Mouse (Mus musculus) mouse trophoblast stem cell (cell line): ENCODE results near the gene Btla.

Source experiments
- in situ Hi-C, 2 experiments: fragments of 300-500 bp; cut with MseI, MboI; formaldehyde crosslinking; loops; 2 replicates in 1 of 2; 3 replicates in 1 of 2; pipeline ENCODE4 v1.15.1; 2025

Btla gene

DNA sequence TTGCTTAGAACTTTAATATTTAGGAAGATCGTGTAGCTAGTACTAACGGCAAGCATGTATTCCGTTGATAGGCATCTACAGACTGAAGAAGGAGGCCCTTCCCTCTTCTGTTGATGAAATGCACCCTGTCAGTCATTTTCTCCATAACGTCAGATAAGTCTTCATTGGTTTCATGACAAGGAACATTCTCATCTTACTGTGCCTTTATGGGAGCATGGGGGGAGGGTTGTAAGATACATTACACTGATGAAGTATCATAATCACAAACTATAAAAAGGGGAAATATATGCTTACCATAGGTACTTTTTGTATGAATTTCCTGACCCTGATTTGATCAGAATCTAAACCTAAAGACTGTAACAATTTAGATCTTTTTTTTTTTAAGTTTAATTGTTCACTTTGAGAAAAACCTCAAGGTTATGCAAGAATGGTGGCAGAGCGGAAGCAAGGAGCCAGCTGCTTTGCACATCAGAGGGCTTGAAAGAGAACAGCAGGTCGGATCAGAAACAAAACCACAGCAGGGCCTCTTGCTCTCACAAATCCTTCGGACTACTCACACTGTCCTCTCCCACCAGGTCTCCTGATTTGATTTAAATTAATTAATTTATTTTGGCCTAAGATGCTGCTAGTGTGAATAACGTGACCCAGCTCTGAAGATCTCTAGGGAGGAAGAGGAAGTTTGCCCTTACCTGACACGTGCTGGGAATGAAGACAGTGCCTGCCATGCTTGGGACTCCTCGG lies at the start of gene Btla:
Gene Btla (plus strand): TSS at position 668 of the 741 bp plus-strand sequence.
- in situ Hi-C loops: no loop called here

DNA sequence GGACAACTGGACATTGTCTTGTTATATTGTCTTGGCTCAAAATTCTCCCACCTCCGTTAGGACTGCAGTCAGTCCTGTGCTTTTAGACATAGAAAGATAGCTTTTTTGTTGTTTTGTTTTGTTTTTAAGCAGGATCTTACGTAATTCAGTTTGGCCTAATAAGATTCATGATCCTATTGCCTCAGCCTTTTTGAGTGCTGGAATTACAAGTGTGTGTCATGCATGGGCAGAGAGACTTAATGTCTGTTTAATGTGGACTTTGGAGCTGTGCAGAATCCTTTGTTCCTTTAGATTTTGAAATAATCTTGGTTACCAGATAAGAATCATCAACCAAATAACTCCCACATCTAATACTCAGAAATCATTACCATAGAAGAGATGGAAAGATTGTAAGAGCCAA lies 45.6 kb upstream of the Btla start:
- in situ Hi-C loops: no loop called here

DNA sequence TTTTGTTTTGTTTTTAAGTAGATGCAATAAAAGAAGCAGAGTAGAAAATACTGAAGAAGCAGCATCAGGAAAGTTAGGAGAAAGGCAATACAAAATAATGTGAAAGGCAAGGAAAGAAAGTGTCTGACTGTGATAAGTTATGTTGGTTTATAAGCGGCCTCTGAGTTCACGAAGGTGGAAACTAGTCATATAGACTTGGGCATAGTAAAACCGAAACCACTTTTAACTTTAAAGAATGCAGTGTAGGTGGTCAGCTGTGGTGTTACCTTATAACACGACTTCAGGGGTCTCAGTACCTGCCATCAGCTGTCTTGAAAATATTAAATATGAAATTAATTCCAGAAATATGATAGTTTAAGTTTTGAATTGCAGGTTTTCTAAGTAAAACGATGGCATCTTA lies 42.3 kb upstream of the Btla start:
- in situ Hi-C loops: no loop called here

DNA sequence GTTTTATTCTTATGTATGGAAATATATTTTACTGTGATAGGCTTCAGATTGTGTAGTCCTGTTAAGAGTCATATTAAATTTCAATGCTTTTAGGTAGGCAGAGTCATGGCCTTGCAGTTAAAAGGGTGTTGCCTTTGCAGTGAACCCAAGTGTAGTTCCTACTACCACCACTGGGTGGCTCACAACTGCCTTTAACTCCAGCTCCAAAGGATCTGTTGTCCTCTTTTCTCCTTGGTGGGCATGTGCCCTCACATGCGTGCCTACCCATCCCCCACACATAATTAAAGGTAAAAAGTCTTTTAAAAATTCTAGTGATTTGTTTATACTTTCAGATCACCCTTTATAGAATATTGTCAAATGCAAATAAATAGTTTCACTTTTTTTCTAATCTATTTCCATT lies 31.5 kb upstream of the Btla start:
- in situ Hi-C loops: no loop called here

DNA sequence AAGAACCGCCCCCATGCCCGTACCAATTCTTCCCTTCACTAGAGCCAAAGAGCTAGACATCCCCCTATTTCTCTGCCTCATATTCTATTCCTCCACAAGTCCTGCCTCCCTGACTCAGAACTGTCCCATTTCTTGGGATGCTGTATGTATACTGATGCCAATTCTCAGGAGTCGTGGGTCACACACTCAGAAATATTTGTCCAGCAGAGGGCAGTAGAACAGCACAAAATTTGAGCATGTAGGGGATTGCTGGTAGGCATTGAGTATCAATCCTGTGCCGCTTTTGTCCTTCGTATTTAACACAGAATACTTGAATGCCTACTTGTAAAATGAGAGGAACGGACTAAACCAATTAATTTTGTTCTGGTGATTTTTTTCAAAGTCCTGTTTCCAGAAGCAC lies 27.3 kb upstream of the Btla start:
- in situ Hi-C loops: no loop called here

DNA sequence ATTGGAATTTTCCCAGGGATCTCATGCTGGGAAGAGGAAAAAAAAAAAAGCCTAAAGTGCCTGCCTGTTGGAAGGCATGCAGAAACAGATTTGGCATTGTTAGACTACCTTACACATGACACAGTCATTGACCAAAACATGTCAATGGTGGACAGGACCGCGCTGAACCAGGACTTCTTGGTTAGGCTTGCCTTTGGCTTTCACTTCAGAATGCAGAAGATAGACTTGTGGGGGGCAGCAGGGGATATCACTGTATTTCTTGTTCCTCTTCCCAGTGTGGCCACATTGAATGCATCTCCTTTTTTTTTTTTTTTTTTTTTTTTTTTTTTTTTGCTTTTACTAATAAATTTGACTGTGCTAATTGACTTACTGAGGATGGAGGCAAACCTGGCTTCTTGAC lies 22.7 kb upstream of the Btla start:
- in situ Hi-C loops: loop anchor here (10.0 kb wide), 1 partner anchor 213 kb away; no protein-coding TSS in a partner anchor

DNA sequence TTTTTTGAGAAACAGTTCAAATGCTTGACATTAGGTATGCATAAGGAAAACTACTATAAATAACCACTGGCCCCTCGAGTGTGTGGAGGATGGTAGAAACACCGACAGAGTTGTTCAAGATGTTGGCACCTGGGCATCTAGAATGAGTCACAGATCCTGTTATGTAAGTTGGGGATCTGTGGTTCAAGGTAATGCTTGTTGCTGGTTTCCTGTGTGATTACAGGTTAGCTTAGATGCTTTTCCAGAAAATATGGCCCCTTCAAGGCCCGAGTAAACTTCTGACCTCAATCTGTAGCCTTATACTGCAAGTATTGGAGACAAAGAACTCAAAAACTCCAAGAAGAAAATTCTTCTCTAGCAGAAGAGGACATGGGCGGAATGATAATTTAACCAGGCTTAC lies 19.7 kb upstream of the Btla start:
- in situ Hi-C loops: loop anchor here (10.0 kb wide), 1 partner anchor 210 kb away; no protein-coding TSS in a partner anchor

DNA sequence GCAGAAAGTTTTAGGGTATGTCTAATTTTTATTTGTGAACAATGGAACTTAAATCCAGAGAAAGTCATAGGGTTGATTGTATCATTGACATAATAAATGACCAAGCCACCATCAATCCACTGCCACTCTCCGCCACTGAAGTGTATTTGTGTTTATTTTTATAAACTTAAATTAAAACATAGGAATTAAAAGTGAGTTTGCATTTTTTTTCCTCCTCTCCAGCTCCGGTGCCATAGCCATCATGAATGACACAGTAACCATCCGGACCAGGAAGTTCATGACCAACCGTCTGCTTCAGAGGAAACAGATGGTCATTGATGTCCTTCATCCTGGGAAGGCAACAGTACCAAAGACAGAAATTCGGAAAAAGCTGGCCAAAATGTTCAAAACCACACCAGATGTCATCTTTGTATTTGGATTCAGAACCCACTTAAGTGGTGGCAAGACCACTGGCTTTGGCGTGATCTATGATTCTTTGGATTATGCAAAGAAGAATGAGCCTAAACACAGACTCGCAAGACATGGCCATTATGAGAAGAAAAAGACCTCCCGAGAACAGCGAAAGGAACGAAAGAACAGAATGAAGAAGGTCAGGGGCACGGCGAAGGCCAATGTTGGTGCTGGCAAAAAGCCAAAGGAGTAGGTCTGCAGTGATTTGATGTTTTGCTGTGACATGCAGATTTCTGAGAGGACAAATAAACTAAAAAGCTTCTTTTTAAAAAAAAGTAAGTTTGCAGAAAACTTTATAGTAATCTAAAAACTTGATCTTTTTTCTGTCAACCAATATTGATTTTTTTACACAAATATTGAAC lies 19.1 kb upstream of the Btla start:
- in situ Hi-C loops: loop anchor here (10.0 kb wide), 1 partner anchor 210 kb away; no protein-coding TSS in a partner anchor

DNA sequence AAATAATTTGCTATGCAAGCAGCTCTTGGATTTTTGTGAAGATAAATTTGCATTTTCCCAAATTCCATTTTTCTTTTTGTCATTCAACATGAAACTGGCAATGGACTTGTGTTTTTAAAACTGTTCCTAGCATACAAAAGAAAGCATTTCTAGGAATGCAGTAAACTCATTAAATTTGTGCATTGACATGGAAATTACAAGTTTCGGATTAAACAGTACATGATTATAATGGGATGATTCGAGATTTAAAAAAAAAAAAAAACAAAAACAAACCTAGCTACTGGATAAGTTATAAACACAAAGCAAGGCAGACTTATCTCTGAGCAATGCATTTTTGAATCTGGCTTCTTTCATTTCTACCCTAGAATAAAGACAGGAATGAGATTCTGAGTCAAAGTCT lies 2.1 kb upstream of the Btla start:
- in situ Hi-C loops: no loop called here

DNA sequence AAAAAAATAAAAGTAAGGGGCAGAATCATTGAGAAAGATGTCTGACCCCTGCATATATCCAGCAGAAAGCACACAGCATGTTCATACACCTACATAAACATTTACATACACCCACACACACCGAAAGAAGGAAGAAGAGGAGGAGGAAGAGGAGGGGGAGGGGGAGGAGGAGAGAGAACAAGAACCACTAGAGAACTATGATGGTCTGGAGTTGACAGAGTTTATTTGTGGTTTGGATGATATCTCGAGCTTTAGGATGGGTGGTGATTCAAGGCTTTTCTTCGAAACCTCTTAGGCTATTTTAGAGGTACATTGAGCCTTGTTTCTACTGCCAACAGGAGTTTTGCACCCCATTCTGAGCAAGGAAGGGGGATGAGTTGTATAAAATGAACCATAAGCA lies 1.3 kb upstream of the Btla start:
- in situ Hi-C loops: no loop called here

DNA sequence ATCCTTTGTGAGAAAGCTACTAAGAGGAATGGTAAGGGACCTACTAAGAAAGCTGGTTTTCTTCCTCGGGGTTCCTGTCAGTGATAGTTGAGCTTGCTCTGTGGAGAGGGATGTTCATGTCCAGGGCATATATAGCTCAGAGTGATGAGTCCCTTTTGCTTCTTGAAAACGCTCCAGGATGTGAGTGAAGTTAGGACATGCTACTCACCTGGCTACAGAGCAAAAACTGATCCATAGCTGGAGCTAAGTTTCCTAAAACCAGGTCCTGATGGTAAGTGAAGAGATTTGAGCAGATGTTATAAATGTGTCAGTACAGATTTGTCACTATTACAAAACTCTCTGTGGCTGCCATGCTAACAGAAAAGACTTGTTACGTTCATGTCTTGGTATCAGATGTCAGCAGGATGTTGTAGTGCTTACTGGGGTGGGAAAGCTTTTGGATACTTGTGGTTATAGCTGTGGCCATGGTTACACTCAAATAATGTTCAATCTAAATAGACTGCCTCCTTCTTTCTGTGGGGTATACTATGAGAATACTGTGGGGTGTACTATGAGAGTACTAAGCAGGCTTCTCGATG lies 405 bp downstream of the Btla start:
- in situ Hi-C loops: no loop called here

DNA sequence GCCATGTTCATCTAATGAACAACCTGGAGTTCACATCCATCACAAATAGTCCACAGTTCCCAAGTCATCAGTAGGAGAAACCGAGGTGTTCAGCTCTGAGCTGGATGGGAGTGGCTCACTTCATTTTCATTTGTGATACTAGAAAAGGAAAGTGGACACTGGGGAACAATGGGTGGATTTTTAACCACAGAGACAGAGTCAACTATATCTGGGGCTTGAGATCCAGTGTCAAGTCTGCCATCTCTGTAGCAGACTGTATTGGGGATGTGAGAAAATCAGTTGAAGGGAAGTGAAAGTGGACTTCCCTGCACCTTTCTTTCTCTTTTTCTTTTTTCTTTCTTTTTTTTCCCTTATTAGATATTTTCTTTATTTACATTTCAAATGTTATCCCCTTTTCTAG lies 2.9 kb downstream of the Btla start:
- in situ Hi-C loops: no loop called here

DNA sequence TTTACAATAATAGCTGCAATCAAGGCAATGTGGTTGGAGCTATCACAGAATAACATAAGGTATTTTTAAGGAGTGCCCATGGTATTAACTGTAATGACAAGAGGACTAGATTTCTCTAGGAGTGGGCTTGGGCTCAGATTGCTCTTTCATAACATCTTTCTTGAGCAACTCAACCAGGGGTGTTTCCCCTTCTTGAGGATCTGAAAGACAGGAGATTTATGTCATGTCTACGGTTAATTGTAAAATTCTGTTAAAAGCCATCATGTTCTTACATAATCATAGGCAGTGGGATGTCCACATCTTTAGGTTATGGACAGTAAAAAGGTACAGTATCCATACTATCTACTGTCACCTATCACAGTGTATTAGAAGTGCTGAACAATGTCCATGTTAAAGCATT lies 7.2 kb downstream of the Btla start:
- in situ Hi-C loops: no loop called here

DNA sequence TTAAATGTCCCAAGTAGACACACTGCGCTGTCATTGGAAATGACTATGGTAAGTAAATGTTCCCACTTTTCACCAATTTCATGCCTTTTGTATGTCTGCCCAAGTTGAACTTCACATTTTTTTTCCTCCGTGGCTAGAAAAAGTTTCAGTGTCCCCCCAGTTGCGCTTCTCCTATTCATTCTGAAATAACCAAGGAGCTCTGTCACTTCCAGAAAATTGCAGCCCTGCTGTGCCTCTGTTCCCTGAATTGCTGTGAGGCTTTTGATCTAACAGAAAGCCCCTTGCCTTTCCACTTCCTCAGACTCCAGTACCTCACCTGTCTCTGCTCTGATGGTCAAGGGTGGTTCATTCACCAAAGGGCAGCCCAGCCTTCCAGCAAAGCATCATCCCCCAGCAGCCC lies 8.9 kb downstream of the Btla start:
- in situ Hi-C loops: no loop called here

DNA sequence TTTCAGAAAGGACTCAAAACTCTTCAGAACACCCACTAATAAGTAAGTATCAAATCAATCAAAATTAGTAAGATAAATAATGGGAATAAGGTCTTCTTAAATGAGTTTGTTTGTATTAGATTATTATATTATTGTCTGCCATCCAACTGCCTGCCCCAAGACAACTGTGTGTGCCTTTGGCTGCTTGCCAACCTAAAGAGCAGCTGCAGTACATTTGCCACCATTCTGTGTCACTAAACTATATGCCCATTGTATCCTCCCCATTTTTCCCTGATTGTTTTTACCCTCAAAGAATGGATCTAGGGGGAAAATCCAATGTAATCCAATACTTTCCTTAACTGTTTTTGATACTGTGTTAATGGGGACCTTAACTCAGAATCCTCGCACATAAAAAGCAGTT lies 18.6 kb downstream of the Btla start:
- in situ Hi-C loops: no loop called here

DNA sequence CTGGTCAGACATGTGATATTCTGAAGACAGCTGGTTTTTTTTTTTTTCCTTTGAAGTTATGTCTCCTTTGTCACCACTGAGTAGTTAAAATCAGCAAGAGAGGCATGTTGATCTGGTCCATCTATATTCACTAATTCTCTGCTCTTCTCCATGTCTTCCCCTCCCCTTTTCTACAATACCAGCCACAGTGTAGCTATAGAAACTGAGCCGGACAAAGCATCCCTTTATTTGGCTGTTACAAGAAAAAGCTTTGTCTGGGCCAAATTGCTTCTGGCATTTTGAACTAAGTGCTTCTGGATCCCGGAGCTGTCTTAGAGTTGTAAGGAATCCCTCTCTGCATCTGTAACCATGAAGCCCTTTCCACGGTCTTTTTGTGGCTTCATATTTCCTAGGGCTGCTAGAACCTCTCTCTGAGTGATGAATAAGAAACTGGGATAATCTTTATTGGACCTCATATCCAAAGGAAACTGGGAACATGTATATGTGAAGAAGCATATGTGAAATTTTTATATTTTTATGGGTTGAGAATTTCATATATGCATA lies 20.9 kb downstream of the Btla start:
- in situ Hi-C loops: no loop called here

DNA sequence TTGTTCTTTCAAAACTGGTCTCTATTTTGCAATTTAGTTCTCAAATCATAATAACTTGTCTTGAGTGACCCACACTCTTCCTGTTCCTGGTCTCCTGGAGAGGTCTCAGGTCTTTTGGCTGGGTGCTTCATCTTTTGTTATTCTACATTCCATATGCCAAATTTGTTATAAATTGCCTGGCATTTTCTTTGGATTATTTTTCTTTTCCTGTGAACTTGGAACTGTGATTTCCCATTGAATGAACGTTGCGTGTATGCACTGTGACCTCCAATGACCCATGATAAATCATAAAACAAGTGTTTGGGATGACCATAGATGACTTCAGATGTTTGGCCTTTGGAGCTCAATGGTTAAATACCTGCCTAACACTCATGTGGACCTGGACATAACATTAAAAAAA lies 25.6 kb downstream of the Btla start:
- in situ Hi-C loops: no loop called here

DNA sequence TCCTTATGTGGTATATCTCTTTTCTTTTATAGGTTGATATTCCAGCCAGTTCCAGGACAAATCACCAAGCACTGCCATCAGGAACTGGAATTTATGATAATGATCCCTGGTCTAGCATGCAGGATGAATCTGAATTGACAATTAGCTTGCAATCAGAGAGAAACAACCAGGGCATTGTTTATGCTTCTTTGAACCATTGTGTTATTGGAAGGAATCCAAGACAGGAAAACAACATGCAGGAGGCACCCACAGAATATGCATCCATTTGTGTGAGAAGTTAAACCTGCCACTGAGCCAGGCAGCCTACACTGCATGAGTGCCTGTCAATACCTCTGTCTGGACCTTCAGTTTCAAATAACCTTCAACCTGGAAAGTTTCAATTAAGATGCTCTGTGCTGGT lies 26.2 kb downstream of the Btla start:
- in situ Hi-C loops: no loop called here

DNA sequence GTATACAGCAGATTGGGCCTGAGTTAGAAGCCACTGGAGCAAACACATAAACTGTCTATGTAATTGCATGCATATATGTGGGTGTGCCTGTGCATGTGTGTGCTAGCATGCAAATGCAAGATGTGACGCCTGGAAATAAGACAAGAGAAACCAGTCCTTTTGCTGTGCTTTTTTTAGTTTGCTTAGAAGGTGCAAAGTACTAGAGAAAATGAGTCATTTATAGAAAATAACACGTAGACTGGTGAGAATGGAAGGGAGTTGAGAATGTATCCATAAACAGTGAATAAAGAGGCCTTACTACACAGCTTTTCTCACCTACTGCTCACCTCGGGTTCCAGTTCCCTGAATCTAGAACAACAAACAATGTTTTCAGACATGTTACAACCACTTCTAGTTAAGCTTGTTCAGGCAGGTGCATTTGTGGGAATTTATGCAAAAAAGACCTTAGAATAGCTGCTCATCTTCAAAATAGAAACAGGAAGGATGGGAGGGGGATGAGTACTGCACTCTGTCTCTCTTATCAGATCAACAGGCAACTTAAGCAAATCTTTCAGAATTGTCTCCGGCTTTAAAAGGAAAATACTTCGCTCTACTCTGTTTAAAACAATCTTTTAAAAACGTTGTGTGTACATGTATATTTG lies 27.8 kb downstream of the Btla start:
- in situ Hi-C loops: no loop called here

DNA sequence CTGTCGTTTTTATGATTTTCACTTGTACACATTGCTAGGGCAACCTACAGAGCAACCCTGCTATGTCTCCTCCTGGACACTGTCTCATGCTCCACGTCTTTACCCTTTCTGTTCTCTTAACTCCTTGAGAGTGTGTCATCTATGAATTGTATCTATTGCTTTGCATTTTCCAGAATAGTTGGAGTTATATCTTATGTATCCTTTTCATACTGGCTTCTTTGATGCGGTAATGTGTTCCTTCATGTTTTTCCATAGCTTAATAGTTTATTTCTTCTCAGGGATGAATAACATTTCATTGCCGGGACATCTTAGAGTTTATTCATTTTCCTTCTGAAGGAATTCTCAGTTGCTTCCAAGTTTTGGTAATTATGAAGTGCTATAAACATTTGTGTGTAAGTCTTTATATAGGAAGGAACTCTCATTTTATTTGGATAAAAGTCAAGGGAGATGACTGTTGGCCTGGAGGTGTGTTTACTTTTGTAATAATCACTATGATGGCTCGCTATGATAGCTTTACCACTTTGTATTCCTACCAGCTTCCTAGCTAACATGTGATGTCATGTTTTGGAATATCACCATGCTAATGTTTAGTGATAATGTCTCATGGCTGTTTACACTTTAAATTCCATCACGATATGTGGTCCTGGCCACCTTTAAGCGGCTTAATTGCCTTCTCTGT lies 31.2 kb downstream of the Btla start:
- in situ Hi-C loops: no loop called here

DNA sequence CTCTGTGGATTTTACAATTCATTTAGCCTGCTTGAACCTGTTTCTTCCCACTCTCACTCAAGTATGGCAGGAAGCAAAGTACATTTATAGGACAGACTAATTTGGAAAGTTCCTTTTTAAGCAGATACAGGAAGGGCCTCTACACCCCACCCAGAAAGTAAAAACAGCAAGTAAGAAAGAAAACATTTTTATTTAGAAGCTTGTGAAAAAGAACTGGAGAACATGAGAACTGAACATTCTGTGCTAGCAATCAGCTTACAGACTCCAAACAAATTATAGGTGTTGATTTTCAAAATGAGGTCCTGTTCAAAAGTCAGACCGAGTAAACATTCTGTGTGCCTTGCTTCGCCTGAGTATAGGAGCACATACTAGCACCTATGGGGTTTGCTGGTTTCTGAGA lies 32.8 kb downstream of the Btla start:
- in situ Hi-C loops: no loop called here
